ENCODE assay signal across 24 mouse cellular contexts in the genomic region with DNA sequence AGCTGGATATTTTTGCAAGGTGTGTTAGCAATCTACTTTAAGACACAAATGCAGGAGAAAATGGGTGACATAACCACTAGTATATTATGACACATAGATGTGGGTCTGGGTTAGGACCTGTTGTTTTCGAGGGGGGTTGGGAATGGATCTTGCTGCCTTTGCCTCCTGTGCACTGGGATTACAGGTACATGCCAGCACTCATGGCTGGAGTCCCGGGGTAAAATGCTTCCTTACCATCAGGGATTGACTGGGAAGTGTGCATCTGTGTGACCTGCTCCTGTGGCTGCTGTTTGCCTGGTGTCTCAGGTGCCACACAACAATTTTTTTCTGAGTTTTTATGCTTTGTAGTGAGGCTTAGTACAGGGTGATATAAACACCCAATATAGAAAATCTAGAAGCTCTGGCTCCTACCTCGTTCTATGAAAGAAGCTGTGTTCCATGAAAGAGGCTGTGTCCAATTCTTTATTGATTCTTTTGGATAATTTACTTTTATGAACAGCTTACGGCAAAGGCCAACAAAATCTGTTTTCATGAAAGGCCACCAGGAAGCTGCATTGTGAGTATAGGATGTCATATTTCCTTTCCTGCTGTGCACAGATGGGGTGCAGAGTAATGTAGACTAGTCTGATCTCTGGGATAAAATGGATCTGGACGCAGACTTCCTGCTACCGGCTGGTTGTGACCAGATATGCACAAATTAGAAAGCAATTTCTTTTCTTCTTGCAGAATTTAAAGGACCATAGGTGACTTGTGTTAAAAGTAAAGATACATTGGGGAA.
A peak's percentile ranks its signal among the peaks of the same experiment; 100 is the strongest.
DNase-seq lines count a peak whose midpoint lies in the region; ATAC-seq lines count a peak whose summit lies in the region.
"Had no signal": no experiment of that assay in that cellular context is flagged by ENCODE, and none has a peak within 500 bp of the region (broad histone marks: within the 10 kb centered on the region; RNA-seq: fewer than 3 reads in every experiment).

No protein-coding gene starts in this region.

- no peaks in the 10 kb centered on the region for H3K9me3 ChIP-seq in hindbrain, embryonic 13.5 days
- no peaks in the 10 kb centered on the region for H3K9me3 ChIP-seq in hindbrain, embryonic 16.5 days (ENCODE audit: control insufficient read depth, low read length)
- H3K9me3 ChIP-seq in neural tube, embryonic 13.5 days, result no peaks in the 10 kb centered on the region
- H3K9me3 ChIP-seq: forebrain, embryonic 10.5 days; G1E; heart, embryonic 13.5 days; limb, embryonic 15.5 days; liver, embryonic 15.5 days; midbrain, embryonic 10.5 days had no signal

- H3K9ac ChIP-seq in hindbrain, embryonic 13.5 days, result no peak overlapping the region
- H3K9ac ChIP-seq in hindbrain, embryonic 16.5 days (ENCODE audit: low read depth, low read length), result no peak overlapping the region
- peak overlapping the region; percentile 26; the same call in 1 of the 2 replicates for H3K9ac ChIP-seq in neural tube, embryonic 13.5 days
- H3K9ac ChIP-seq: heart, embryonic 13.5 days; limb, embryonic 15.5 days; liver, embryonic 15.5 days had no signal

- H3K27me3 ChIP-seq in hindbrain, embryonic 13.5 days, result no peaks in the 10 kb centered on the region
- no peaks in the 10 kb centered on the region for H3K27me3 ChIP-seq in hindbrain, embryonic 16.5 days (replicated peaks; ENCODE audit: control insufficient read depth, insufficient read depth, low read length)
- no peaks in the 10 kb centered on the region for H3K27me3 ChIP-seq in neural tube, embryonic 13.5 days
- H3K27me3 ChIP-seq: CH12.LX; heart, embryonic 13.5 days; limb, embryonic 15.5 days; liver, embryonic 15.5 days; Patski had no signal

- no peak for DNase-seq in neural tube, embryonic 10.5 days (ENCODE audit: extremely low spot score, low spot score)
- peak; percentile 43 to 53 for DNase-seq in cerebellum, postnatal 14 days
- DNase-seq in gastrocnemius, postnatal 36 days, result no peak
- no peak for DNase-seq in c-Kit-positive CD71-positive TER-119-positive erythroid progenitor cells, embryonic 14.5 days (ENCODE audit: low spot score)
- DNase-seq: adrenal gland, postnatal 36 days; B cell, adult 2 months; gastrocnemius, postnatal 25 days; heart, adult 2 months; heart, postnatal 14 days; kidney, postnatal 4 days; right cerebral cortex, postnatal 14 days; thymus, postnatal 14 days had no signal

- no peak overlapping the region for H3K4me3 ChIP-seq in hindbrain, embryonic 13.5 days
- no peak overlapping the region for H3K4me3 ChIP-seq in hindbrain, embryonic 16.5 days (ENCODE audit: low read length)
- H3K4me3 ChIP-seq in neural tube, embryonic 13.5 days, result no peak overlapping the region
- H3K4me3 ChIP-seq: forebrain, embryonic 10.5 days; heart, adult 2 months; heart, embryonic 13.5 days; limb, embryonic 15.5 days; liver, embryonic 15.5 days; midbrain, embryonic 10.5 days had no signal

- no peak overlapping the region for H3K4me2 ChIP-seq in hindbrain, embryonic 13.5 days
- H3K4me2 ChIP-seq in hindbrain, embryonic 16.5 days (ENCODE audit: low read length), result no peak overlapping the region
- no peak overlapping the region for H3K4me2 ChIP-seq in neural tube, embryonic 13.5 days
- H3K4me2 ChIP-seq: heart, embryonic 13.5 days; limb, embryonic 15.5 days; liver, embryonic 15.5 days had no signal

- peaks cover 57% of the 10 kb centered on the region for H3K4me1 ChIP-seq in hindbrain, embryonic 13.5 days (replicated peaks)
- H3K4me1 ChIP-seq in hindbrain, embryonic 16.5 days (ENCODE audit: control insufficient read depth, insufficient read depth, low read depth, low read length), result peaks cover 22% of the 10 kb centered on the region
- peaks cover 57% of the 10 kb centered on the region for H3K4me1 ChIP-seq in neural tube, embryonic 13.5 days (replicated peaks)

- H3K36me3 ChIP-seq in hindbrain, embryonic 13.5 days, result no peaks in the 10 kb centered on the region
- H3K36me3 ChIP-seq in hindbrain, embryonic 16.5 days (ENCODE audit: control insufficient read depth, insufficient read depth, low read length), result no peaks in the 10 kb centered on the region
- H3K36me3 ChIP-seq in neural tube, embryonic 13.5 days, result no peaks in the 10 kb centered on the region
- H3K36me3 ChIP-seq: forebrain, embryonic 10.5 days; limb, embryonic 15.5 days; liver, embryonic 15.5 days had no signal

- intact Hi-C loops in gastrocnemius, postnatal 36 days (cut with DNase I), result no loop called here

- 59% methylated on average over 6 of the region's 6 CpGs for WGBS in hindbrain, embryonic 13.5 days
- 47% methylated on average over 6 of the region's 6 CpGs for WGBS in hindbrain, embryonic 16.5 days
- WGBS in neural tube, embryonic 13.5 days, result 43% methylated on average over 6 of the region's 6 CpGs

- ATAC-seq in hindbrain, embryonic 13.5 days (ENCODE audit: low FRiP score), result no peak
- ATAC-seq in hindbrain, embryonic 16.5 days, result no peak
- ATAC-seq in neural tube, embryonic 13.5 days (ENCODE audit: low read depth), result no peak
- ATAC-seq: intestine, postnatal 0 days; Patski had no signal

- H3K27ac ChIP-seq in hindbrain, embryonic 13.5 days, result peak overlapping the region; percentile 72
- H3K27ac ChIP-seq in hindbrain, embryonic 16.5 days (ENCODE audit: low read depth, low read length), result no peak overlapping the region
- peak overlapping the region; percentile 56 for H3K27ac ChIP-seq in neural tube, embryonic 13.5 days (replicated peaks)
- H3K27ac ChIP-seq: forebrain, embryonic 10.5 days; heart, adult 2 months; heart, embryonic 13.5 days; limb, embryonic 15.5 days; liver, embryonic 15.5 days; midbrain, embryonic 10.5 days had no signal

Comparison
In these comparisons a context has a peak if more than half of its experiments do, and no peak if none do; other contexts are left out.
1. DNase-seq: peak in cerebellum, postnatal 14 days (2 of 2); none in neural tube, embryonic 10.5 days (single experiment), gastrocnemius, postnatal 36 days (0 of 2) and c-Kit-positive CD71-positive TER-119-positive erythroid progenitor cells, embryonic 14.5 days (single experiment).